In the genomic region with DNA sequence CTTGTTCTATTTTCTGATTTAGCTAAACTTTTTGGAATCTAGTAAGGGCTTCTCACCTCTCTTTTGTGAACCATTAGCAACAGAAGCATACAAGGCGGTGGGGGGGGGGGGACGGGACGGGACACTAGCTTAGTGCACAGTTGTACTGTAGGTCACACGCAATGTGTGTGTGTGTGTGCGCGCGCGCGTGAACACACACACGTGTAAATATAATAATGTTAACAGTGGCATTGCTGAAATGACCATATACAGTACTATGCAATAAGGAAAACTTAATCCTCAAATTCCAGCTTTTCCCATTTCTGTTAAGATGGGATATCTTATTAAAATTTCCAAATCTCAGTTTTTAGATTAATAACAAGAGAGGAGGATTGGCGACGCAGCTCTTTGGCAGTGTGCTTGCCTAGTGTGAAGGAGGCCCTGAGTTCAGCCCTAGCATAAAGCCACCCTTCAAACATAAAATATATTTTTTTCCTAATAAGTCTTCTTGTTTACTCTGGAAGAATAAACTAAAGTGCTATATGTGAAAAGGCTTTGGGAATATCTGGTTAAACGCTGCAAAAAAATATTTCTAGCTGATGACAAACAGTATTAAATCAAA, we compare ENCODE assay signal across 8 mouse cellular contexts. TPM values are rescaled to one million over a fixed set of nuclear protein-coding genes. Genes with fewer than 3 reads are reported as not detected.
DNase-seq lines count a peak whose midpoint lies in the region; ATAC-seq and TF ChIP-seq lines count a peak whose summit lies in the region.

No protein-coding gene starts in this region.

- no peaks in the 10 kb centered on the region for H3K4me1 ChIP-seq in heart, adult 2 months (ENCODE audit: control insufficient read depth, insufficient read depth, low read length)
- peaks cover 4 to 11% of the 10 kb centered on the region in 2 experiments; a peak in 3 of 4 replicates for H3K4me1 ChIP-seq in CH12.LX (ENCODE audit: control insufficient read depth in 1 of 2, insufficient read depth in 2 of 2)
- no peaks in the 10 kb centered on the region for H3K4me1 ChIP-seq in liver, postnatal 0 days (ENCODE audit: insufficient read depth)

- no peaks in the 10 kb centered on the region for H3K27me3 ChIP-seq in heart, adult 2 months (ENCODE audit: control insufficient read depth, insufficient read depth, low read length)
- H3K27me3 ChIP-seq in CH12.LX (replicated peaks): no peaks in the 10 kb centered on the region
- H3K27me3 ChIP-seq in liver, postnatal 0 days (ENCODE audit: insufficient read depth, low read length): no peaks in the 10 kb centered on the region

- no peak overlapping the region for H3K4me2 ChIP-seq in CH12.LX (ENCODE audit: insufficient read depth, low read depth, poor library complexity, severe bottlenecking)
- peak overlapping the region; percentile 73 for H3K4me2 ChIP-seq in liver, postnatal 0 days (ENCODE audit: low read depth, low read length)

- no peak for DNase-seq in heart, adult 2 months
- no peak for DNase-seq in heart, postnatal 10 days
- no peak for DNase-seq in CH12.LX (ENCODE audit: extremely low read depth)
- DNase-seq in liver, postnatal 0 days: no peak
- no peak for DNase-seq in frontal cortex, adult 2 months (ENCODE audit: extremely low spot score in 1 of 2, low spot score in 1 of 2)
- DNase-seq in left cerebral cortex, adult 9 months (ENCODE audit: low spot score in 2 of 2): no peak
- DNase-seq in B cell, adult 2 months: no peak

- no peak for TF ChIP-seq POLR2A in heart, adult 2 months (IDR thresholded peaks at IDR 0.05; ENCODE audit: insufficient read depth, low read depth, low read length)
- no peak for TF ChIP-seq POLR2A in CH12.LX (IDR thresholded peaks at IDR 0.05; ENCODE audit: low read depth, low read length)

- H3K36me3 ChIP-seq in heart, adult 2 months (ENCODE audit: control insufficient read depth, insufficient read depth, low read length): no peaks in the 10 kb centered on the region
- peaks cover 12 to 17% of the 10 kb centered on the region in 2 experiments for H3K36me3 ChIP-seq in CH12.LX (replicated peaks in 1 of 2; ENCODE audit: control insufficient read depth in 1 of 2, insufficient read depth in 1 of 2, low read length in 1 of 2)
- no peaks in the 10 kb centered on the region for H3K36me3 ChIP-seq in liver, postnatal 0 days (replicated peaks; ENCODE audit: insufficient read depth, low read length)

- no peak for TF ChIP-seq CTCF in heart, adult 2 months (IDR thresholded peaks at IDR 0.05)
- no peak for TF ChIP-seq CTCF in CH12.LX (conservative IDR thresholded peaks at IDR 0.05 in 1 of 2, IDR thresholded peaks at IDR 0.05 in 1 of 2; ENCODE audit: low read depth in 2 of 2, low read length in 2 of 2)
- TF ChIP-seq CTCF in liver, postnatal 0 days (IDR thresholded peaks at IDR 0.05; ENCODE audit: low read depth): no peak

- intact Hi-C loops in heart, adult 2 months (cut with DNase I): loop anchor here (10.0 kb wide), 1 partner anchor 508 kb away; no protein-coding TSS in a partner anchor
- intact Hi-C loops in heart, postnatal 10 days (cut with DNase I): no loop called here

- H3K9ac ChIP-seq in heart, adult 2 months (ENCODE audit: low read depth, low read length): no peak overlapping the region
- H3K9ac ChIP-seq in CH12.LX (ENCODE audit: insufficient read depth, low read depth): no peak overlapping the region
- no peak overlapping the region for H3K9ac ChIP-seq in liver, postnatal 0 days (replicated peaks)

- in situ Hi-C loops in CH12.LX (cut with MboI; ENCODE audit: low pct_ligation_motif_present, low pct_unique_long_range_greater_than_20kb, low sequenced_read_pairs): no loop called here

- no peak overlapping the region; the same call in 1 of the 2 replicates for H3K27ac ChIP-seq in heart, adult 2 months
- no peak overlapping the region for H3K27ac ChIP-seq in CH12.LX (ENCODE audit: insufficient read depth, low read depth)
- H3K27ac ChIP-seq in liver, postnatal 0 days (ENCODE audit: low read depth): no peak overlapping the region

- H3K79me2 ChIP-seq in heart, adult 2 months (replicated peaks; ENCODE audit: control insufficient read depth, insufficient read depth, low read length): no peaks in the 10 kb centered on the region
- H3K79me2 ChIP-seq in CH12.LX (replicated peaks; ENCODE audit: control insufficient read depth, extremely low read depth, insufficient read depth, poor library complexity, severe bottlenecking): no peaks in the 10 kb centered on the region

- WGBS in heart, adult 2 months: 69% methylated on average over 13 of the region's 13 CpGs
- WGBS in liver, postnatal 0 days (ENCODE audit: insufficient replicate concordance): 69% methylated on average over 13 of the region's 13 CpGs

- peak; percentile 16; the same call in 1 of the 2 replicates for ATAC-seq in granulocyte monocyte progenitor cell, adult 5-6 weeks (replicated peaks; ENCODE audit: poor library complexity, severe bottlenecking)
- ATAC-seq in liver, postnatal 0 days: peak; percentile 53

- H3K9me3 ChIP-seq in CH12.LX (replicated peaks; ENCODE audit: low read length): no peaks in the 10 kb centered on the region
- H3K9me3 ChIP-seq in liver, postnatal 0 days (ENCODE audit: low read length): no peaks in the 10 kb centered on the region

- TF ChIP-seq EP300 in heart, adult 2 months (IDR thresholded peaks at IDR 0.05; ENCODE audit: insufficient read depth, low read depth, low read length): no peak
- no peak for TF ChIP-seq EP300 in CH12.LX (IDR thresholded peaks at IDR 0.05; ENCODE audit: low read length)
- TF ChIP-seq EP300 in liver, postnatal 0 days (IDR thresholded peaks at IDR 0.05; ENCODE audit: low read depth): no peak

- no peak for TF ChIP-seq RAD21 in CH12.LX (IDR thresholded peaks at IDR 0.05; ENCODE audit: low read depth, low read length)

- dilution Hi-C loops in CH12.LX (cut with MboI; ENCODE audit: extremely low pct_ligation_motif_present, extremely low pct_unique_long_range_greater_than_20kb, low sequenced_read_pairs): no loop called here

- H3K4me3 ChIP-seq in heart, adult 2 months: peak overlapping the region; percentile 71
- H3K4me3 ChIP-seq in CH12.LX (replicated peaks in 1 of 3; ENCODE audit: low read depth in 2 of 3, low read length in 2 of 3, poor library complexity in 1 of 3): peak overlapping the region in 1 of 3 experiments; percentile 71
- peak overlapping the region; percentile 69 for H3K4me3 ChIP-seq in liver, postnatal 0 days (ENCODE audit: low read depth, low read length)

TF ChIP-seq in CH12.LX, 34 proteins besides CTCF, POLR2A, EP300 and RAD21:
- TF ChIP-seq ZC3H11A (IDR thresholded peaks at IDR 0.05; ENCODE audit: low read depth, low read length) (no peak), TBP (conservative IDR thresholded peaks at IDR 0.05; ENCODE audit: low read depth, low read length) (0 out of 2 replicates have a peak, but pooled peaks have one; percentile 23)
TF ChIP-seq in CH12.LX: peak in this region for 1.

RNA-seq across cellular contexts. Expression of a gene that starts 0.4 kb away (rescaled TPM):
- total RNA-seq in heart, adult 2 months (2021): 10 to 100 TPM in 1 of 2 experiments, 1 to 10 TPM in 1; 7.5 to 10.3 TPM
- 3.2 and 4.3 TPM in 2 replicates for polyA plus RNA-seq in heart, adult 2 months (2012; rRNA removed)
- total RNA-seq in heart, postnatal 10 days (2021): 1 to 10 TPM; 7.1 to 7.8 TPM
- total RNA-seq in CH12.LX (2012; rRNA removed) (7.8 and 9.5 TPM in 2 replicates), CH12.LX (2014; rRNA removed) (11.8 and 12.6 TPM in 2 replicates)
- 11.1 and 15.8 TPM in 2 replicates for polyA plus RNA-seq in CH12.LX (2012; ENCODE audit: insufficient read length, low read depth)
- total RNA-seq in granulocyte monocyte progenitor cell, adult 5-6 weeks (2014; fragmentation: Nextera tagmentation): 5.3 and 6.4 TPM in 2 replicates
- 4.6 and 7.4 TPM in 2 replicates for total RNA-seq in granulocyte monocyte progenitor cell, adult 5-6 weeks (2017)
- 6.9 and 7.9 TPM in 2 replicates for polyA plus RNA-seq in liver, postnatal 0 days (2015; fragmentation: Nextera tagmentation; extraction: Ambion mirVana)
- 3.5 and 4.0 TPM in 2 replicates for polyA plus RNA-seq in frontal cortex, adult 2 months (2012; rRNA removed)
